Mouse (Mus musculus): ENCODE data around the gene Rtp3. TPM values are rescaled to one million over a fixed set of nuclear protein-coding genes. Genes with fewer than 3 reads are reported as not detected.

Rtp3 gene
- polyA plus RNA-seq, 1 experiment from 2014 or later = not detected

DNA sequence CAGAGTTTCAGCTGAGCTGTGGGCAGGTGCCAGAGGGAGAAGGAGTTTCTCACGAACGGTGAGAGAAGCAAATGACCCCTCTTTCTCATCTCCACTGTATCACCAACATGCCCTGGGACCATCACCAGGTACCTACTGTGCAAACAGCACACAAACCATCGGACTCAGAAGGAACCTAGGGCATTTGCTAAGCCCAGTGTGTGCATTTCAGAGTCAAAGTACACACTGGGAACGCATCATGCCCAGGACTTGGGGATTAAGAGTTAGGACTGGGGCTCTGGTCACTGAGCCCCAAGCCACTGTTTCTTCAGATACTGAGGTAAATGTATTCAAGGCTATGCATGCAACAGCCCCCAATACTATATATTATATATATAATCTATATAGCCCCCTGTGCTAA, 3.1 kb downstream of the Rtp3 start:
- no peak for ATAC-seq
- 75% methylated on average over 4 of the region's 4 CpGs for WGBS
- no peak overlapping the region for H3K27ac ChIP-seq (ENCODE audit: low read length)

GRCm38 (mm10) chr9:110985951-110986350, 4.4 kb downstream of the Rtp3 start:
- Histone ChIP-seq H3K9ac (replicated peaks; ENCODE audit: low read depth, low read length) (no peak overlapping the region), H3K4me1 (replicated peaks; ENCODE audit: control insufficient read depth, insufficient read depth, low read length) (no peaks in the 10 kb centered on the region), H3K4me3 (replicated peaks; ENCODE audit: low read length) (no peak overlapping the region), H3K27ac (ENCODE audit: low read length) (no peak overlapping the region), H3K4me2 (ENCODE audit: low read length) (no peak overlapping the region), H3K9me3 (ENCODE audit: control insufficient read depth, low read length) (no peaks in the 10 kb centered on the region), H3K27me3 (replicated peaks; ENCODE audit: control insufficient read depth, insufficient read depth, low read length) (no peaks in the 10 kb centered on the region), H3K36me3 (ENCODE audit: control insufficient read depth, insufficient read depth) (no peaks in the 10 kb centered on the region)
- no peak for ATAC-seq
- 84% methylated on average over 8 of the region's 8 CpGs for WGBS

More for the DNA sequence above, 3.1 kb downstream of the Rtp3 start:
- Histone ChIP-seq H3K9me3 (ENCODE audit: control insufficient read depth, low read length) (no peaks in the 10 kb centered on the region), H3K4me3 (replicated peaks; ENCODE audit: low read length) (no peak overlapping the region), H3K9ac (replicated peaks; ENCODE audit: low read depth, low read length) (no peak overlapping the region), H3K36me3 (ENCODE audit: control insufficient read depth, insufficient read depth) (no peaks in the 10 kb centered on the region), H3K4me2 (ENCODE audit: low read length) (no peak overlapping the region), H3K27me3 (replicated peaks; ENCODE audit: control insufficient read depth, insufficient read depth, low read length) (no peaks in the 10 kb centered on the region), H3K4me1 (replicated peaks; ENCODE audit: control insufficient read depth, insufficient read depth, low read length) (no peaks in the 10 kb centered on the region)

DNA sequence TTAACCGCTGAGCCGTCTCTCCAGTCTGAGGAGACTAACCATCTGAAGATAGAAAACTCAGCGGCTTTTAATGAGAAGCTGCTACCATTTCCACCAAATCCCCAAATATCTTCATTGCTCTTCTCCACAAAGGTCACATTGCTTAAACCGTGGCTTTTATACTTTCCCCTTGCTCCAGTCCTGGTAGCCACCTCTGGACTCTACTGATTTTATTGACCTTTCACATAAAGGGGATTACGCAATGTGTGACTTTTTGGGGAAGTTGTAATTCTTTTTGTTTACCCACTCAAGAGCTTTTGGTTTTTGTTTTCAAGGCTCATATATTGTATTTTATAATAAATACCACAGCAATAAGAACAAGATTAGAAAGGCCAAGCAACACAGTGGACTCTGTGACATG, 4.8 kb downstream of the Rtp3 start:
- Histone ChIP-seq H3K4me1 (replicated peaks; ENCODE audit: control insufficient read depth, insufficient read depth, low read length) (no peaks in the 10 kb centered on the region), H3K4me2 (ENCODE audit: low read length) (no peak overlapping the region), H3K9ac (replicated peaks; ENCODE audit: low read depth, low read length) (no peak overlapping the region), H3K27ac (ENCODE audit: low read length) (no peak overlapping the region), H3K4me3 (replicated peaks; ENCODE audit: low read length) (no peak overlapping the region), H3K27me3 (replicated peaks; ENCODE audit: control insufficient read depth, insufficient read depth, low read length) (no peaks in the 10 kb centered on the region), H3K36me3 (ENCODE audit: control insufficient read depth, insufficient read depth) (no peaks in the 10 kb centered on the region), H3K9me3 (ENCODE audit: control insufficient read depth, low read length) (no peaks in the 10 kb centered on the region)
- WGBS = 93% methylated on average over 5 of the region's 5 CpGs
- ATAC-seq = no peak

GRCm38 (mm10) chr9:110984096-110984495, 6.3 kb downstream of the Rtp3 start:
- ATAC-seq = no peak
- H3K4me2 ChIP-seq (ENCODE audit: low read length) = no peak overlapping the region

GRCm38 (mm10) chr9:110982351-110982750, 8.0 kb downstream of the Rtp3 start:
- no peak for ATAC-seq
- no peak overlapping the region for H3K27ac ChIP-seq (ENCODE audit: low read length)
- H3K9ac ChIP-seq (replicated peaks; ENCODE audit: low read depth, low read length) = no peak overlapping the region
- H3K36me3 ChIP-seq (ENCODE audit: control insufficient read depth, insufficient read depth) = no peaks in the 10 kb centered on the region
- no peaks in the 10 kb centered on the region for H3K9me3 ChIP-seq (ENCODE audit: control insufficient read depth, low read length)
- no peak overlapping the region for H3K4me3 ChIP-seq (replicated peaks; ENCODE audit: low read length)
- H3K4me1 ChIP-seq (replicated peaks; ENCODE audit: control insufficient read depth, insufficient read depth, low read length) = no peaks in the 10 kb centered on the region
- H3K4me2 ChIP-seq (ENCODE audit: low read length) = no peak overlapping the region
- H3K27me3 ChIP-seq (replicated peaks; ENCODE audit: control insufficient read depth, insufficient read depth, low read length) = no peaks in the 10 kb centered on the region
- WGBS = 56% methylated on average over 4 of the region's 4 CpGs

More at GRCm38 (mm10) chr9:110984096-110984495, 6.3 kb downstream of the Rtp3 start:
- Histone ChIP-seq H3K36me3 (ENCODE audit: control insufficient read depth, insufficient read depth) (no peaks in the 10 kb centered on the region), H3K27me3 (replicated peaks; ENCODE audit: control insufficient read depth, insufficient read depth, low read length) (no peaks in the 10 kb centered on the region), H3K4me3 (replicated peaks; ENCODE audit: low read length) (no peak overlapping the region), H3K9me3 (ENCODE audit: control insufficient read depth, low read length) (no peaks in the 10 kb centered on the region), H3K4me1 (replicated peaks; ENCODE audit: control insufficient read depth, insufficient read depth, low read length) (no peaks in the 10 kb centered on the region), H3K9ac (replicated peaks; ENCODE audit: low read depth, low read length) (no peak overlapping the region), H3K27ac (ENCODE audit: low read length) (no peak overlapping the region)
- whole genome bisulfite sequencing = 94% methylated on average over 9 of the region's 9 CpGs

- no peak for ATAC-seq
- H3K27ac ChIP-seq (ENCODE audit: low read length) = no peak overlapping the region
- no peaks in the 10 kb centered on the region for H3K36me3 ChIP-seq (ENCODE audit: control insufficient read depth, insufficient read depth)
- 94% methylated on average over 11 of the region's 11 CpGs for WGBS
- no peaks in the 10 kb centered on the region for H3K27me3 ChIP-seq (replicated peaks; ENCODE audit: control insufficient read depth, insufficient read depth, low read length)
- no peaks in the 10 kb centered on the region for H3K9me3 ChIP-seq (ENCODE audit: control insufficient read depth, low read length)
- no peak overlapping the region for H3K9ac ChIP-seq (replicated peaks; ENCODE audit: low read depth, low read length)
- no peaks in the 10 kb centered on the region for H3K4me1 ChIP-seq (replicated peaks; ENCODE audit: control insufficient read depth, insufficient read depth, low read length)
- no peak overlapping the region for H3K4me3 ChIP-seq (replicated peaks; ENCODE audit: low read length)
- no peak overlapping the region for H3K4me2 ChIP-seq (ENCODE audit: low read length)
Measured at GRCm38 (mm10) chr9:110979411-110979810, 11.0 kb downstream of the Rtp3 start.

- H3K4me1 ChIP-seq (replicated peaks; ENCODE audit: control insufficient read depth, insufficient read depth, low read length) = no peaks in the 10 kb centered on the region
- H3K4me2 ChIP-seq (ENCODE audit: low read length) = no peak overlapping the region
- H3K36me3 ChIP-seq (ENCODE audit: control insufficient read depth, insufficient read depth) = no peaks in the 10 kb centered on the region
- H3K9me3 ChIP-seq (ENCODE audit: control insufficient read depth, low read length) = no peaks in the 10 kb centered on the region
- ATAC-seq = no peak
- H3K4me3 ChIP-seq (replicated peaks; ENCODE audit: low read length) = no peak overlapping the region
- H3K27ac ChIP-seq (ENCODE audit: low read length) = no peak overlapping the region
- no peaks in the 10 kb centered on the region for H3K27me3 ChIP-seq (replicated peaks; ENCODE audit: control insufficient read depth, insufficient read depth, low read length)
- 74% methylated on average over 2 of the region's 2 CpGs for WGBS
- H3K9ac ChIP-seq (replicated peaks; ENCODE audit: low read depth, low read length) = no peak overlapping the region
Measured at GRCm38 (mm10) chr9:110965910-110966231, 24.5 kb downstream of the Rtp3 start.

DNA sequence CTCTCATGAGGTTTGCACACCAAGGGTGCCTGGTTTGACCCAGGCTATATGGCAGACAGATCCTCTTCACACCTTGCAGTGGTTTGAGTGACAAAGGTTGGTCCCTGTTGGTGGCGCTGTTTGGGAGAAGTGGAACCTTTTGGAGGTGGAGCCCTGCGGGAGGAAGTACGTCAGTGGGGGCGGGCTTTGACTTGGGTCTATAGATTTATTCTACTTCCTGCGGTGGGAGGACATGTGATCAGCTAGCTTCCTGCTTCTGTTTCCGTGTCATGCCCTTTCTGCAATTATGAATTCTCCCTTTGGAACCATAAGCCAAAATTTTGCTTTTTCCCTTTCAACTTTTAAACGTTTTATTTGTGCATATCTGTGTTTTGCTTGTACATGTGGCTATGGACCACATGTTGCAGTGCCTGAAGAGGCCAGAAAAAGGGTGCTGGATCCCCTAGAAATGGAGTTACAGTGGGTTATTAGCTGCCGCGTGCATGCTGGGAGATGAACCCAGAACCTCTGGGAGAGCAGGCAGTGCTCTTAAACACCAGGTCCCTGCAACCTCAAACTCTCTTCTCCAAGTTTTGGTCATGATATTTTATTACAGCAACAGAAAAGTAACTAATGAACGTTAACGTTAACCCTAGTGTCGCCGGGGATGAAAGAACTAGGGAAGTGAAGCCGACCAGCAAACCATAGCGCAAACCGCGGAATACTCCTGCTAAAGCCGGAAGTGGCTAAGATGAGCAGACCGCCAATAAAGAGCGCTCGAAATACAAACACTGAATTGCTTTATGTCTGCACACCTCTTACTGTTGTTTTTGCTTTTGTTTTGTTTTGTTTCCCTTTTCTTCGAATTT, 25.1 kb downstream of the Rtp3 start:
- 91% methylated on average over 22 of the region's 22 CpGs for WGBS
- H3K27me3 ChIP-seq (replicated peaks; ENCODE audit: control insufficient read depth, insufficient read depth, low read length) = no peaks in the 10 kb centered on the region
- no peaks in the 10 kb centered on the region for H3K9me3 ChIP-seq (ENCODE audit: control insufficient read depth, low read length)
- no peak overlapping the region for H3K27ac ChIP-seq (ENCODE audit: low read length)
- H3K4me2 ChIP-seq (ENCODE audit: low read length) = no peak overlapping the region
- ATAC-seq = no peak
- no peaks in the 10 kb centered on the region for H3K36me3 ChIP-seq (ENCODE audit: control insufficient read depth, insufficient read depth)
- H3K4me1 ChIP-seq (replicated peaks; ENCODE audit: control insufficient read depth, insufficient read depth, low read length) = no peaks in the 10 kb centered on the region
- H3K4me3 ChIP-seq (replicated peaks; ENCODE audit: low read length) = no peak overlapping the region
- no peak overlapping the region for H3K9ac ChIP-seq (replicated peaks; ENCODE audit: low read depth, low read length)

GRCm38 (mm10) chr9:110963566-110964115, 26.7 kb downstream of the Rtp3 start:
- no peak overlapping the region for H3K4me3 ChIP-seq (replicated peaks; ENCODE audit: low read length)
- H3K9ac ChIP-seq (replicated peaks; ENCODE audit: low read depth, low read length) = no peak overlapping the region
- no peaks in the 10 kb centered on the region for H3K4me1 ChIP-seq (replicated peaks; ENCODE audit: control insufficient read depth, insufficient read depth, low read length)
- 90% methylated on average over 8 of the region's 8 CpGs for WGBS
- no peak overlapping the region for H3K4me2 ChIP-seq (ENCODE audit: low read length)
- H3K27ac ChIP-seq (ENCODE audit: low read length) = no peak overlapping the region
- no peaks in the 10 kb centered on the region for H3K36me3 ChIP-seq (ENCODE audit: control insufficient read depth, insufficient read depth)
- H3K27me3 ChIP-seq (replicated peaks; ENCODE audit: control insufficient read depth, insufficient read depth, low read length) = no peaks in the 10 kb centered on the region
- no peak for ATAC-seq
- H3K9me3 ChIP-seq (ENCODE audit: control insufficient read depth, low read length) = no peaks in the 10 kb centered on the region
